In the genomic region with DNA sequence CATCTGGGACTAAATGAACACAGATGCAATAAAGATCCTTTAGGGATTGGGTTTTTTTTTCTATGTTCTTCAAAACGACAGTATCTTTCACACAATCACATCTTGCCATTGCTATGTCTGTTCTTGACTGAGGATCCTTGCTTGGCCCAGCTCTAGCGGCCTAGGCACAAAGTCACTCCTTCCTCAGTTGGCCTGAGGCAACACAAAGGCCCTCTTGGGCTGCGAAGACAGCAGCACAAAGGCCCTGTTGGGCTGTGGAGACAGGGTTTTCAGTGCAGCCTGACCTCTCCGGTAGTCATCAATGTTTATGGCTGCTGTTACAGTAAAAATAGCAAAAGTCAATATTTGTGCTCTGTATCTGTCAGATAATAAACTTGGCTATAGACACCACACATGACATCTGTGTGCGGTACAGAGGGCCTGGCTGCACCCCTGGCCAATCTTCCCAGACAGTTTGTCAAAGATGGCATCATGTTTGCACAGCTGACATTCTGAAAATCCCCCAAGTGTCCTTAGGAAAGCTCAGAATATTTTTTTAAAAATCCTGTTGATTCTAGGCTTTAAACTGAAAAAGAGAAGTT, we compare ENCODE assay signal across 24 mouse cellular contexts.
A peak's percentile ranks its signal among the peaks of the same experiment; 100 is the strongest.
DNase-seq lines count a peak whose midpoint lies in the region; ATAC-seq lines count a peak whose summit lies in the region.
"Had no signal": no experiment of that assay in that cellular context is flagged by ENCODE, and none has a peak within 500 bp of the region (broad histone marks: within the 10 kb centered on the region; RNA-seq: fewer than 3 reads in every experiment).

No protein-coding gene starts in this region.

- H3K4me1 ChIP-seq in midbrain, embryonic 11.5 days (ENCODE audit: control insufficient read depth, insufficient read depth, low read length) = no peaks in the 10 kb centered on the region
- H3K4me1 ChIP-seq in midbrain, embryonic 15.5 days = no peaks in the 10 kb centered on the region
- no peaks in the 10 kb centered on the region for H3K4me1 ChIP-seq in intestine, embryonic 14.5 days (replicated peaks; ENCODE audit: control insufficient read depth, insufficient read depth, low read length)
- peaks cover 4% of the 10 kb centered on the region; the same call in 1 of the 2 replicates for H3K4me1 ChIP-seq in intestine, embryonic 16.5 days (ENCODE audit: control insufficient read depth, insufficient read depth, low read length)

- no peak for ATAC-seq in midbrain, embryonic 11.5 days (ENCODE audit: low FRiP score)
- ATAC-seq in midbrain, embryonic 15.5 days (replicated peaks) = no peak
- no peak for ATAC-seq in intestine, embryonic 14.5 days (replicated peaks; ENCODE audit: low FRiP score, low TSS enrichment, low read depth)
- ATAC-seq in intestine, embryonic 16.5 days = peak; percentile 71
- ATAC-seq: activated CD4-positive, CD25-positive, alpha-beta regulatory T cell, adult 4 months; CD4-positive, CD25-positive, alpha-beta regulatory T cell, adult 4 months; forebrain, embryonic 13.5 days; Patski had no signal

- no peak overlapping the region for H3K4me2 ChIP-seq in midbrain, embryonic 11.5 days
- H3K4me2 ChIP-seq in midbrain, embryonic 15.5 days = no peak overlapping the region
- H3K4me2 ChIP-seq in intestine, embryonic 14.5 days (ENCODE audit: low read length) = no peak overlapping the region
- no peak overlapping the region for H3K4me2 ChIP-seq in intestine, embryonic 16.5 days (ENCODE audit: low read depth, low read length)
- H3K4me2 ChIP-seq: embryonic facial prominence, embryonic 12.5 days; forebrain, embryonic 13.5 days had no signal

- no peaks in the 10 kb centered on the region for H3K36me3 ChIP-seq in midbrain, embryonic 11.5 days (ENCODE audit: control insufficient read depth, insufficient read depth, low read length)
- H3K36me3 ChIP-seq in midbrain, embryonic 15.5 days (replicated peaks) = no peaks in the 10 kb centered on the region
- H3K36me3 ChIP-seq in intestine, embryonic 14.5 days (ENCODE audit: control insufficient read depth, insufficient read depth, low read length) = no peaks in the 10 kb centered on the region
- H3K36me3 ChIP-seq in intestine, embryonic 16.5 days (ENCODE audit: control insufficient read depth, insufficient read depth, low read length) = no peaks in the 10 kb centered on the region
- H3K36me3 ChIP-seq: embryonic facial prominence, embryonic 10.5 days; embryonic facial prominence, embryonic 12.5 days; G1E had no signal

- DNase-seq in midbrain, embryonic 11.5 days (ENCODE audit: low spot score, missing footprints) = peak; percentile 80
- DNase-seq in intestine, embryonic 14.5 days (ENCODE audit: low spot score) = peak; percentile 52
- peak; percentile 43 for DNase-seq in large intestine, adult 2 months (ENCODE audit: low read depth, low spot score)
- DNase-seq in testis, postnatal 14 days (ENCODE audit: low spot score) = no peak
- no peak for DNase-seq in left cerebral cortex, adult 8-10 months (ENCODE audit: low spot score in 2 of 2)
- DNase-seq: adrenal gland, adult 8-10 months; adrenal gland, postnatal 14 days; adrenal gland, postnatal 36 days; B cell, adult 2 months; cerebellum, adult 11-12 months; cerebellum, adult 2 months; cerebellum, adult 9-10 months; cerebellum, postnatal 10 days; cerebellum, postnatal 25 days had no signal

- no peaks in the 10 kb centered on the region for H3K9me3 ChIP-seq in midbrain, embryonic 11.5 days (ENCODE audit: control insufficient read depth, low read length)
- no peaks in the 10 kb centered on the region for H3K9me3 ChIP-seq in midbrain, embryonic 15.5 days
- H3K9me3 ChIP-seq in intestine, embryonic 14.5 days (ENCODE audit: control insufficient read depth, low read length) = no peaks in the 10 kb centered on the region
- H3K9me3 ChIP-seq in intestine, embryonic 16.5 days (ENCODE audit: control insufficient read depth, low read length) = no peaks in the 10 kb centered on the region
- H3K9me3 ChIP-seq: embryonic facial prominence, embryonic 10.5 days; embryonic facial prominence, embryonic 12.5 days; forebrain, embryonic 13.5 days; G1E had no signal

- 80% methylated on average over 5 of the region's 5 CpGs for WGBS in midbrain, embryonic 11.5 days
- 83% methylated on average over 5 of the region's 5 CpGs for WGBS in midbrain, embryonic 15.5 days
- 42% methylated on average over 5 of the region's 5 CpGs for WGBS in intestine, embryonic 14.5 days
- WGBS in intestine, embryonic 16.5 days = 42% methylated on average over 5 of the region's 5 CpGs
- 30% methylated on average over 5 of the region's 5 CpGs for WGBS in large intestine, adult 2 months

- no peak overlapping the region for H3K4me3 ChIP-seq in midbrain, embryonic 11.5 days (ENCODE audit: low read depth, low read length)
- H3K4me3 ChIP-seq in midbrain, embryonic 15.5 days = no peak overlapping the region
- H3K4me3 ChIP-seq in intestine, embryonic 14.5 days (ENCODE audit: low read depth, low read length) = no peak overlapping the region
- H3K4me3 ChIP-seq in intestine, embryonic 16.5 days (ENCODE audit: low read length) = no peak overlapping the region
- H3K4me3 ChIP-seq: embryonic facial prominence, embryonic 10.5 days; embryonic facial prominence, embryonic 12.5 days; forebrain, embryonic 13.5 days had no signal

- no peak overlapping the region for H3K27ac ChIP-seq in midbrain, embryonic 11.5 days (ENCODE audit: low read depth, low read length)
- H3K27ac ChIP-seq in midbrain, embryonic 15.5 days = no peak overlapping the region
- H3K27ac ChIP-seq in intestine, embryonic 14.5 days (ENCODE audit: low read depth) = no peak overlapping the region
- no peak overlapping the region; the same call in 1 of the 2 replicates for H3K27ac ChIP-seq in intestine, embryonic 16.5 days (ENCODE audit: low read length)
- H3K27ac ChIP-seq: embryonic facial prominence, embryonic 10.5 days; embryonic facial prominence, embryonic 12.5 days; forebrain, embryonic 13.5 days had no signal

- H3K27me3 ChIP-seq in midbrain, embryonic 11.5 days (ENCODE audit: control insufficient read depth, insufficient read depth, low read length) = no peaks in the 10 kb centered on the region
- H3K27me3 ChIP-seq in midbrain, embryonic 15.5 days (replicated peaks) = no peaks in the 10 kb centered on the region
- H3K27me3 ChIP-seq in intestine, embryonic 14.5 days (replicated peaks; ENCODE audit: control insufficient read depth, insufficient read depth, low read length) = no peaks in the 10 kb centered on the region
- no peaks in the 10 kb centered on the region for H3K27me3 ChIP-seq in intestine, embryonic 16.5 days (replicated peaks; ENCODE audit: control insufficient read depth, insufficient read depth, low read length)
- H3K27me3 ChIP-seq: CH12.LX; embryonic facial prominence, embryonic 12.5 days; forebrain, embryonic 13.5 days; Patski had no signal

- H3K9ac ChIP-seq in midbrain, embryonic 11.5 days (ENCODE audit: low read length) = no peak overlapping the region
- no peak overlapping the region for H3K9ac ChIP-seq in midbrain, embryonic 15.5 days
- H3K9ac ChIP-seq in intestine, embryonic 14.5 days (ENCODE audit: low read length) = no peak overlapping the region
- H3K9ac ChIP-seq in intestine, embryonic 16.5 days (ENCODE audit: low read depth, low read length) = no peak overlapping the region
- H3K9ac ChIP-seq: embryonic facial prominence, embryonic 12.5 days; forebrain, embryonic 13.5 days had no signal

Comparison
In these comparisons a context has a peak if more than half of its experiments do, and no peak if none do; other contexts are left out.
1. DNase-seq: peak in midbrain, embryonic 11.5 days (single experiment), intestine, embryonic 14.5 days (single experiment) and large intestine, adult 2 months (single experiment); none in testis, postnatal 14 days (single experiment) and left cerebral cortex, adult 8-10 months (0 of 2).